Mouse (Mus musculus): Measurements from ENCODE around the gene Bcl6b.

Gene Bcl6b

GRCm38 (mm10) chr11:70229260-70230010 lies at the start of gene Bcl6b:
TSS of gene Bcl6b (minus strand) at chr11:70229798.
- DNase-seq (ENCODE audit: low spot score), result no peak

GRCm38 (mm10) chr11:70278961-70279360 lies 49.4 kb upstream of the Bcl6b start:
- no peak for DNase-seq (ENCODE audit: low spot score)

- no peak for DNase-seq (ENCODE audit: low spot score)
These were observed 42.0 kb upstream of the Bcl6b start for GRCm38 (mm10) chr11:70271641-70272040.

- no peak for DNase-seq (ENCODE audit: low spot score)
These were observed 36.8 kb upstream of the Bcl6b start for GRCm38 (mm10) chr11:70266405-70266804.

- DNase-seq (ENCODE audit: low spot score), result no peak
These were observed 36.2 kb upstream of the Bcl6b start for GRCm38 (mm10) chr11:70265819-70266218.

GRCm38 (mm10) chr11:70265252-70265651 lies 35.7 kb upstream of the Bcl6b start:
- DNase-seq (ENCODE audit: low spot score), result no peak

- no peak for DNase-seq (ENCODE audit: low spot score)
These were observed 29.4 kb upstream of the Bcl6b start for GRCm38 (mm10) chr11:70259035-70259434.

- peak; percentile 61 for DNase-seq (ENCODE audit: low spot score)
These were observed 25.4 kb upstream of the Bcl6b start, which contains the start of gene Alox12 for GRCm38 (mm10) chr11:70254931-70255531. TSS of gene Alox12 (minus strand) at chr11:70255353.

GRCm38 (mm10) chr11:70254337-70254736 lies 24.7 kb upstream of the Bcl6b start:
- DNase-seq (ENCODE audit: low spot score), result no peak

- no peak for DNase-seq (ENCODE audit: low spot score)
These were observed 22.3 kb upstream of the Bcl6b start for GRCm38 (mm10) chr11:70251853-70252252.

- no peak for DNase-seq (ENCODE audit: low spot score)
These were observed 20.6 kb upstream of the Bcl6b start for GRCm38 (mm10) chr11:70250150-70250549.

- DNase-seq (ENCODE audit: low spot score), result peak; percentile 87
These were observed 17.7 kb upstream of the Bcl6b start for GRCm38 (mm10) chr11:70247136-70247845.

GRCm38 (mm10) chr11:70242591-70242990 lies 13.0 kb upstream of the Bcl6b start:
- no peak for DNase-seq (ENCODE audit: low spot score)

- DNase-seq (ENCODE audit: low spot score), result peak; percentile 79
These were observed 10.1 kb upstream of the Bcl6b start, which contains the start of the genes Gm21988 and Rnasek for GRCm38 (mm10) chr11:70239541-70240279. TSS of gene Gm21988 (minus strand) at chr11:70239830. TSS of gene Rnasek (minus strand) at chr11:70239842.

GRCm38 (mm10) chr11:70238591-70239440 lies 9.2 kb upstream of the Bcl6b start:
- DNase-seq (ENCODE audit: low spot score), result no peak

- DNase-seq (ENCODE audit: low spot score), result peak; percentile 99
These were observed 8.0 kb upstream of the Bcl6b start, which contains the start of gene 0610010K14Rik for GRCm38 (mm10) chr11:70237457-70238167. TSS of gene 0610010K14Rik (minus strand) at chr11:70237914.

GRCm38 (mm10) chr11:70236717-70237116 lies 7.1 kb upstream of the Bcl6b start:
- DNase-seq (ENCODE audit: low spot score), result no peak

GRCm38 (mm10) chr11:70235254-70235900 lies 5.8 kb upstream of the Bcl6b start:
- no peak for DNase-seq (ENCODE audit: low spot score)

- no peak for DNase-seq (ENCODE audit: low spot score)
These were observed 4.9 kb upstream of the Bcl6b start for GRCm38 (mm10) chr11:70234497-70234896.

GRCm38 (mm10) chr11:70234037-70234436 lies 4.4 kb upstream of the Bcl6b start:
- no peak for DNase-seq (ENCODE audit: low spot score)

Data from testis, postnatal 10 days (tissue).